Mouse (Mus musculus) small intestine, adult 2 months (tissue): ENCODE results near the gene Ppm1k. TPM values are rescaled to one million over a fixed set of nuclear protein-coding genes. Genes with fewer than 3 reads are reported as not detected.

Experiments used
- H3K27ac ChIP-seq: fragments of 200-500 bp; 2 replicates; pipeline ENCODE4 v1.5.1; 2012; ENCODE audit warnings: low read depth, low read length, control low read depth, inconsistent platforms; ENCODE audit not compliant: insufficient read depth
- H3K27me3 ChIP-seq: fragments of 200-500 bp; 2 replicates; pipeline ENCODE4 v1.6.1; 2012; ENCODE audit warnings: mild to moderate bottlenecking, moderate library complexity, low read length, inconsistent platforms; ENCODE audit not compliant: control insufficient read depth, insufficient read depth
- H3K36me3 ChIP-seq: fragments of 200-500 bp; 2 replicates; pipeline ENCODE4 v1.6.1; 2012; ENCODE audit warnings: mild to moderate bottlenecking, low read length, control low read depth, inconsistent platforms; ENCODE audit not compliant: control insufficient read depth, insufficient read depth
- H3K4me1 ChIP-seq: fragments of 200-500 bp; 2 replicates; pipeline ENCODE4 v1.6.1; 2012; ENCODE audit warnings: low read length, inconsistent platforms, mixed read lengths; ENCODE audit not compliant: control insufficient read depth, insufficient read depth, insufficient read length
- H3K4me3 ChIP-seq: fragments of 200-500 bp; 2 replicates; pipeline ENCODE4 v1.5.1; 2012; ENCODE audit warnings: low read depth, mild to moderate bottlenecking, control low read depth, inconsistent platforms, low read length, moderate library complexity
- CTCF ChIP-seq: fragments of 200-500 bp; IDR thresholded peaks from 2 replicates; pipeline ENCODE4 v1.5.1; 2012; ENCODE audit warnings: low read depth, mild to moderate bottlenecking, control low read depth, inconsistent platforms, low read length, moderate library complexity, mixed read lengths; ENCODE audit not compliant: insufficient replicate concordance, insufficient read length; ENCODE audit errors: extremely low read depth
- POLR2A ChIP-seq: fragments of 200-500 bp; IDR thresholded peaks from 2 replicates; pipeline ENCODE4 v1.6.1; 2012; ENCODE audit warnings: low read depth, mild to moderate bottlenecking, control low read depth, inconsistent platforms, low read length, moderate library complexity
- WGBS: fragments of 180-500 bp; shearing (Covaris S2); methylation state at CpG from one replicate; pipeline ENCODE4 v1.1.7; 2018; 5-methylcytosine and 5-hydroxymethylcytosine counted together
- polyA plus RNA-seq: library from polyadenylated mRNA; depleted of rRNA; stranded (reverse); fragments of >200 nt; gene quantifications from 2 replicates; pipeline ENCODE4 v1.2.3, GENCODE M21; 2012

Gene Ppm1k
- polyA plus RNA-seq, 1 experiment = 0.53 TPM

- Histone ChIP-seq H3K4me3 (no peak overlapping the region), H3K36me3 (no peaks in the 10 kb centered on the region), H3K27ac (no peak overlapping the region), H3K4me1 (peaks cover 7% of the 10 kb centered on the region; the same call in 1 of the 2 replicates), H3K27me3 (no peaks in the 10 kb centered on the region)
- TF ChIP-seq CTCF (no peak), POLR2A (no peak)
- whole genome bisulfite sequencing = 53% methylated on average over 5 of the region's 5 CpGs
Observed at GRCm38 (mm10) chr6:57540950-57541498, 5.8 kb upstream of the Ppm1k start.

DNA sequence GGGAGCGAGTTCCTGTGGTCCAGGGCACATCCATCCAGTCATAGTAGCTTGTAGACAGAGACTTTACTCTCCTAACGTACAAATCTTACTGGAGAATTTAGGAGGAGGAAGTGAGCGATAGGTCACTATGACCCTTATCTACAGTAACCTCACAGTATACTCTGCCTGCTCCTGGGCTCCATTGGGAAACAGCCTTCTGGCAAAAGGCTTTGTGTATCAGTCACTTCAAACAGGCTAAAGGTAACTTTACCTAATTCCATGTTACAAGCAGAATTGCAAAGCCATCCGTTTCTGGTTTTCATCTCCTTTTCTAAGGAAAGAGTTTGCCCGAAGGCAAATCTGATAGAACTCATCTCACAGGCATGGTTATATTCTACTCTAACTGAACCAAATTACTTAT is 2.6 kb upstream of the Ppm1k start:
- Histone ChIP-seq H3K4me3 (no peak overlapping the region), H3K27me3 (no peaks in the 10 kb centered on the region), H3K27ac (no peak overlapping the region), H3K4me1 (peaks cover 9% of the 10 kb centered on the region; the same call in 1 of the 2 replicates), H3K36me3 (no peaks in the 10 kb centered on the region)
- no peak for TF ChIP-seq CTCF
- no peak for TF ChIP-seq POLR2A
- 90% methylated on average over 5 of the region's 5 CpGs for WGBS

GRCm38 (mm10) chr6:57535971-57536669 is 852 bp upstream of the Ppm1k start:
- H3K36me3 ChIP-seq = no peaks in the 10 kb centered on the region
- peaks cover 4% of the 10 kb centered on the region; the same call in 1 of the 2 replicates for H3K4me1 ChIP-seq
- H3K27me3 ChIP-seq = no peaks in the 10 kb centered on the region
- peak overlapping the region; percentile 84 for H3K27ac ChIP-seq
- no peak for TF ChIP-seq POLR2A
- no peak for TF ChIP-seq CTCF
- H3K4me3 ChIP-seq = peak overlapping the region; percentile 64
- WGBS = 19% methylated on average over 14 of the region's 14 CpGs

GRCm38 (mm10) chr6:57534611-57535286 is 519 bp downstream of the Ppm1k start:
- under 1% methylated on average over 31 of the region's 31 CpGs for WGBS

GRCm38 (mm10) chr6:57534231-57534610 is 1.0 kb downstream of the Ppm1k start:
- Histone ChIP-seq H3K4me3 (peak overlapping the region; percentile 95), H3K27ac (peak overlapping the region; percentile 67; the same call in 1 of the 2 replicates), H3K4me1 (peaks cover 2% of the 10 kb centered on the region; the same call in 1 of the 2 replicates), H3K36me3 (no peaks in the 10 kb centered on the region), H3K27me3 (no peaks in the 10 kb centered on the region)
- TF ChIP-seq POLR2A (no peak), CTCF (no peak)
- 4% methylated on average over 8 of the region's 8 CpGs for WGBS

More at GRCm38 (mm10) chr6:57534611-57535286, 519 bp downstream of the Ppm1k start:
- Histone ChIP-seq H3K36me3 (no peaks in the 10 kb centered on the region), H3K27ac (peak overlapping the region; percentile 67), H3K4me3 (peak overlapping the region; percentile 95), H3K27me3 (no peaks in the 10 kb centered on the region), H3K4me1 (peaks cover 2% of the 10 kb centered on the region; the same call in 1 of the 2 replicates)
- TF ChIP-seq CTCF (peak; percentile 8; the same call in 1 of the 2 replicates), POLR2A (peak; percentile 14; the same call in 1 of the 2 replicates)

GRCm38 (mm10) chr6:57533410-57533809 is 1.9 kb downstream of the Ppm1k start:
- H3K36me3 ChIP-seq = no peaks in the 10 kb centered on the region
- 26% methylated on average over 2 of the region's 2 CpGs for WGBS
- no peaks in the 10 kb centered on the region for H3K27me3 ChIP-seq
- peaks cover 2% of the 10 kb centered on the region; the same call in 1 of the 2 replicates for H3K4me1 ChIP-seq
- no peak overlapping the region for H3K27ac ChIP-seq
- TF ChIP-seq CTCF = no peak
- no peak for TF ChIP-seq POLR2A
- no peak overlapping the region for H3K4me3 ChIP-seq

- no peak overlapping the region for H3K4me3 ChIP-seq
- no peaks in the 10 kb centered on the region for H3K27me3 ChIP-seq
- no peaks in the 10 kb centered on the region for H3K36me3 ChIP-seq
- 81% methylated on average over 1 of the region's 1 CpGs for WGBS
- no peak overlapping the region for H3K27ac ChIP-seq
- TF ChIP-seq POLR2A (no peak), CTCF (no peak)
- peaks cover 2% of the 10 kb centered on the region; the same call in 1 of the 2 replicates for H3K4me1 ChIP-seq
Observed at GRCm38 (mm10) chr6:57532022-57532421, 3.2 kb downstream of the Ppm1k start.
